Mouse (Mus musculus) midbrain, embryonic 16.5 days (tissue): Measurements from ENCODE around the gene Nploc4. TPM values are rescaled to one million over a fixed set of nuclear protein-coding genes. Genes with fewer than 3 reads are reported as not detected.

Experiments
- microRNA-seq: library from miRNA; unstranded; fragments of <30 nt; microRNA quantifications from one replicate; pipeline ENCODE4, GENCODE M21; 2017
- polyA plus RNA-seq: library from polyadenylated mRNA; unstranded; fragments of >200 nt; fragmentation: Nextera tagmentation; extraction: Ambion mirVana; gene quantifications from 2 replicates; pipeline ENCODE4 v1.2.1, GENCODE M21; 2015

Nploc4 gene
- polyA plus RNA-seq, 1 experiment from 2014 or later: 28.7 TPM

Small RNAs within 50 kb of the gene (microRNA-seq; reads per million reads assigned to microRNA genes)
- gene Gm23419 (not detected), gene Mir6935 (2.2 reads per million, percentile 8 among the genes with 10 or more reads in this experiment)

Other genes with a start within 250 kb of the Nploc4 start
- gene Bahcc1, start 204.8 kb downstream of the Nploc4 start, polyA plus RNA-seq: 9.7 and 13.7 TPM in 2 replicates
- gene Actg1, start 89.2 kb downstream of the Nploc4 start, polyA plus RNA-seq: 4,277 and 4,299 TPM in 2 replicates
- 1.2 and 1.3 TPM in 2 replicates for gene Fscn2, start 76.2 kb downstream of the Nploc4 start, polyA plus RNA-seq
- gene Faap100, start 58.9 kb downstream of the Nploc4 start, polyA plus RNA-seq: 119 and 126 TPM in 2 replicates
- gene Tspan10, start 4.9 kb upstream of the Nploc4 start, polyA plus RNA-seq: not detected in 2 replicates
- 0.34 and 0.36 TPM in 2 replicates for gene Pde6g, start 15.8 kb upstream of the Nploc4 start, polyA plus RNA-seq
- 10.9 and 11.7 TPM in 2 replicates for gene Oxld1, start 20.4 kb upstream of the Nploc4 start, polyA plus RNA-seq
- gene Ccdc137, start 20.4 kb upstream of the Nploc4 start, polyA plus RNA-seq: 25.4 and 28.2 TPM in 2 replicates
- gene Arl16, start 29.9 kb upstream of the Nploc4 start, polyA plus RNA-seq: 51.5 and 58.7 TPM in 2 replicates
- 118 and 130 TPM in 2 replicates for gene Mrpl12, start 46.9 kb upstream of the Nploc4 start, polyA plus RNA-seq
- gene Slc25a10, start 54.1 kb upstream of the Nploc4 start, polyA plus RNA-seq: 23.1 and 24.8 TPM in 2 replicates
- gene Gcgr, start 93.0 kb upstream of the Nploc4 start, polyA plus RNA-seq: 0.13 and 0.31 TPM in 2 replicates
- gene Mcrip1, start 112.0 kb upstream of the Nploc4 start, polyA plus RNA-seq: 232 and 233 TPM in 2 replicates
- gene Ppp1r27, start 113.4 kb upstream of the Nploc4 start, polyA plus RNA-seq: not detected in 2 replicates
- 233 and 257 TPM in 2 replicates for gene P4hb, start 135.5 kb upstream of the Nploc4 start, polyA plus RNA-seq
- 439 and 443 TPM in 2 replicates for gene Arhgdia, start 143.9 kb upstream of the Nploc4 start, polyA plus RNA-seq
- gene Alyref, start 160.7 kb upstream of the Nploc4 start, polyA plus RNA-seq: 194 and 223 TPM in 2 replicates
- 189 and 196 TPM in 2 replicates for gene Anapc11, start 160.7 kb upstream of the Nploc4 start, polyA plus RNA-seq
- gene Npb, start 170.8 kb upstream of the Nploc4 start, polyA plus RNA-seq: not detected in 2 replicates
- gene Pcyt2, start 180.2 kb upstream of the Nploc4 start, polyA plus RNA-seq: 218 and 239 TPM in 2 replicates
- 39.3 and 46.2 TPM in 2 replicates for gene Sirt7, start 187.5 kb upstream of the Nploc4 start, polyA plus RNA-seq
- 37.5 and 39.1 TPM in 2 replicates for gene Mafg, start 195.9 kb upstream of the Nploc4 start, polyA plus RNA-seq
- 18.1 TPM in 2 replicates for gene Pycr1, start 206.1 kb upstream of the Nploc4 start, polyA plus RNA-seq
- gene Myadml2, start 210.4 kb upstream of the Nploc4 start, polyA plus RNA-seq: 1.1 TPM in 2 replicates
- gene Notum, start 223.5 kb upstream of the Nploc4 start, polyA plus RNA-seq: 1.1 and 1.9 TPM in 2 replicates
- 144 and 145 TPM in 2 replicates for gene Aspscr1, start 235.3 kb upstream of the Nploc4 start, polyA plus RNA-seq